Mouse (Mus musculus): ENCODE results near the gene C1qtnf2.

DNA sequence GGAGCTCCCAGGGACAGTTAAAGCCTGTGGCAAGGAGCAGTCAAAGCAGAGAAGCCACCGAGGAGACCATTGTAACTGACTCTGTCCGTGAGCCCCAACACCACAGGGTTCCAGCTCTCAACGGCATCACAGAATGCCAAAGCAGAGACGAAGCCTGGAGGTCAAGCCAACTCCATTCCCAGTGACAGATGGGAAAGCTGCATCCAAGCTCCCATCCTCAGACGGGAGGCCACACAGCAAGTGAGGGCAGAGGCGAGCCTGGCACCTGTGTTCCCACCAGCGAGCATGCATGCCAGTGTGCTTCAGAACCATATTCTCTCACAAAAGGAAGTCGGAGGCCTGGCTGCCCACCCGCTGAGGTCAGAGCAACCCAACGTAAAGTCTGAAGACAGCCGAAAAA lies 43.6 kb downstream of the C1qtnf2 start:
- no peak for TF ChIP-seq POLR2A (IDR thresholded peaks at IDR 0.05; ENCODE audit: insufficient read depth, low read depth, low read length)
- no peak for TF ChIP-seq CTCF (IDR thresholded peaks at IDR 0.05; ENCODE audit: insufficient read depth, low read depth, low read length)
